Mouse (Mus musculus) liver, embryonic 15.5 days (tissue): ENCODE data around the gene Sik3. TPM values are rescaled to one million over a fixed set of nuclear protein-coding genes. Genes with fewer than 3 reads are reported as not detected.

Source experiments
- ATAC-seq: fragments of 200-750 bp; cut with Nextera tagmentation; 2 replicates; pipeline ENCODE4 v1.8.0; 2017; ENCODE audit warnings: moderate number of reproducible peaks, mild to moderate bottlenecking, moderate library complexity; ENCODE audit not compliant: insufficient read depth
- H3K27ac ChIP-seq: fragments of 300-500 bp; sonication (generic); replicated peaks from 2 replicates; pipeline ENCODE4 v1.5.1; 2015; ENCODE audit warnings: mild to moderate bottlenecking, inconsistent platforms
- H3K27me3 ChIP-seq: fragments of 300-500 bp; sonication (generic); 2 replicates; pipeline ENCODE4 v1.6.1; 2015; ENCODE audit warnings: mild to moderate bottlenecking, inconsistent platforms
- H3K36me3 ChIP-seq: fragments of 300-500 bp; sonication (generic); replicated peaks from 2 replicates; pipeline ENCODE4 v1.6.1; 2015; ENCODE audit warnings: moderate library complexity, mild to moderate bottlenecking, inconsistent platforms
- H3K4me1 ChIP-seq: fragments of 300-500 bp; sonication (generic); replicated peaks from 2 replicates; pipeline ENCODE4 v1.6.1; 2015; ENCODE audit warnings: inconsistent platforms
- H3K4me2 ChIP-seq: fragments of 300-500 bp; sonication (generic); 2 replicates; pipeline ENCODE4 v1.6.1; 2015; ENCODE audit warnings: moderate library complexity, mild to moderate bottlenecking, inconsistent platforms
- H3K4me3 ChIP-seq: fragments of 300-500 bp; sonication (generic); replicated peaks from 2 replicates; pipeline ENCODE4 v1.5.1; 2015; ENCODE audit warnings: mild to moderate bottlenecking, inconsistent platforms
- H3K9ac ChIP-seq: fragments of 300-500 bp; sonication (generic); 2 replicates; pipeline ENCODE4 v1.6.1; 2015; ENCODE audit warnings: moderate library complexity, mild to moderate bottlenecking, inconsistent platforms
- H3K9me3 ChIP-seq: fragments of 300-500 bp; sonication (generic); replicated peaks from 2 replicates; pipeline ENCODE4 v1.6.1; 2016; ENCODE audit warnings: inconsistent platforms
- WGBS: fragments of 180-500 bp; shearing (Covaris S2); methylation state at CpG from one replicate; pipeline ENCODE4 v1.1.7; 2015; ENCODE audit warnings: mixed read lengths; ENCODE audit not compliant: insufficient replicate concordance; 5-methylcytosine and 5-hydroxymethylcytosine counted together
- polyA plus RNA-seq: library from polyadenylated mRNA; unstranded; fragments of >200 nt; fragmentation: Nextera tagmentation; extraction: Ambion mirVana; gene quantifications from 2 replicates; pipeline ENCODE4 v1.2.1, GENCODE M21; 2015

Sik3 gene
- polyA plus RNA-seq, 1 experiment from 2014 or later = 3.2 TPM

- Histone ChIP-seq H3K9me3 (no peaks in the 10 kb centered on the region), H3K27ac (no peak overlapping the region), H3K4me1 (no peaks in the 10 kb centered on the region), H3K36me3 (no peaks in the 10 kb centered on the region; the same call in 1 of the 2 replicates), H3K4me2 (no peak overlapping the region), H3K4me3 (no peak overlapping the region), H3K27me3 (no peaks in the 10 kb centered on the region), H3K9ac (no peak overlapping the region)
- no peak for ATAC-seq
- WGBS = 79% methylated on average over 10 of the region's 10 CpGs
Measured at GRCm38 (mm10) chr9:46189381-46189780, 176.8 kb downstream of the Sik3 start.

- Histone ChIP-seq H3K4me2 (no peak overlapping the region), H3K27ac (no peak overlapping the region), H3K27me3 (no peaks in the 10 kb centered on the region), H3K4me1 (no peaks in the 10 kb centered on the region), H3K9me3 (no peaks in the 10 kb centered on the region), H3K9ac (no peak overlapping the region), H3K36me3 (peaks cover 10% of the 10 kb centered on the region), H3K4me3 (no peak overlapping the region)
- no peak for ATAC-seq
- WGBS = 67% methylated on average over 8 of the region's 8 CpGs
Measured at GRCm38 (mm10) chr9:46191234-46191633, 178.6 kb downstream of the Sik3 start.

GRCm38 (mm10) chr9:46191644-46192043 is 179.0 kb downstream of the Sik3 start:
- Histone ChIP-seq H3K36me3 (peaks cover 10% of the 10 kb centered on the region), H3K4me3 (no peak overlapping the region), H3K9me3 (no peaks in the 10 kb centered on the region), H3K27me3 (no peaks in the 10 kb centered on the region), H3K4me2 (no peak overlapping the region), H3K4me1 (no peaks in the 10 kb centered on the region), H3K9ac (no peak overlapping the region), H3K27ac (no peak overlapping the region)
- 57% methylated on average over 1 of the region's 1 CpGs for WGBS
- no peak for ATAC-seq

DNA sequence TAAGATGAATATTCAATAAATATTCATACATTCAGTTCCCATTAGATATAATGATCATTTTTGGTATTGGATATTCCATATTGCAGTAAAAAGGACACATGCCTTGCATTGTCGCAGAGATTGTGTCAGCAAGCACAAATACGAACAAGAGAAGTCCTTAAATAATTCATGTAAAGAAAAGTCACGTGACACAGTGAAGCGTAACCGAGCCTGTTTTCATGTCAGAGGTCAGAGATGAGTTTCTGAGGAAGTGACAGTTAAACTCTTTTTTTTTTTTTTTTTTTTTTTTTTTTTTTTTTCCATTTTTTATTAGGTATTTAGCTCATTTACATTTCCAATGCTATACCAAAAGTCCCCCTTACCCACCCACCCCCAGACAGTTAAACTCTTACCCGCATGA is 180.0 kb downstream of the Sik3 start:
- H3K4me2 ChIP-seq = no peak overlapping the region
- H3K9ac ChIP-seq = no peak overlapping the region
- peaks cover 10% of the 10 kb centered on the region for H3K36me3 ChIP-seq
- no peaks in the 10 kb centered on the region for H3K9me3 ChIP-seq
- 76% methylated on average over 6 of the region's 6 CpGs for WGBS
- no peak overlapping the region for H3K4me3 ChIP-seq
- 0 out of 2 replicates have a peak, but pooled peaks cover 4% of the 10 kb centered on the region for H3K4me1 ChIP-seq
- no peaks in the 10 kb centered on the region for H3K27me3 ChIP-seq
- no peak for ATAC-seq
- no peak overlapping the region for H3K27ac ChIP-seq

DNA sequence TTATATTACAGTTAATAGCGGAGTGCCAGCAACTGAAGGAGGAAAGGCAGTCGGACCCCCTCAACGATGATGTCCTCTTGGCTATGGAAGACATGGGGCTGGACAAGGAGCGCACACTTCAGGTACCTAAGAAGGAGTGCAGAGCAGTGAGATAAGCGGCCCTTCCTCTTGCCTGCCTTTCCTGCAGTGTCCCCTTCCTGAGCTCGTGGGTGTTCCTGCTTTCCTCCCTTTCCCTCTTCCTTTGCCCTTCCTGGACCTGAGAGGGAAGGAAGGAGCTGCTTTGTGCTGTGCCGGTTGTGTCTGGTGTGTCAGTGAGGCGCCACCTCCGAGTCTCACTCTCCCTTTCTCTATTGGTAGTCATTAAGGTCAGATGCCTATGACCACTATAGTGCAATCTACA is 182.2 kb downstream of the Sik3 start:
- Histone ChIP-seq H3K4me1 (0 out of 2 replicates have a peak, but pooled peaks cover 10% of the 10 kb centered on the region), H3K9ac (no peak overlapping the region), H3K36me3 (peaks cover 20% of the 10 kb centered on the region), H3K27me3 (no peaks in the 10 kb centered on the region), H3K4me3 (no peak overlapping the region), H3K9me3 (no peaks in the 10 kb centered on the region), H3K4me2 (no peak overlapping the region), H3K27ac (no peak overlapping the region)
- ATAC-seq = no peak
- WGBS = 76% methylated on average over 9 of the region's 9 CpGs

DNA sequence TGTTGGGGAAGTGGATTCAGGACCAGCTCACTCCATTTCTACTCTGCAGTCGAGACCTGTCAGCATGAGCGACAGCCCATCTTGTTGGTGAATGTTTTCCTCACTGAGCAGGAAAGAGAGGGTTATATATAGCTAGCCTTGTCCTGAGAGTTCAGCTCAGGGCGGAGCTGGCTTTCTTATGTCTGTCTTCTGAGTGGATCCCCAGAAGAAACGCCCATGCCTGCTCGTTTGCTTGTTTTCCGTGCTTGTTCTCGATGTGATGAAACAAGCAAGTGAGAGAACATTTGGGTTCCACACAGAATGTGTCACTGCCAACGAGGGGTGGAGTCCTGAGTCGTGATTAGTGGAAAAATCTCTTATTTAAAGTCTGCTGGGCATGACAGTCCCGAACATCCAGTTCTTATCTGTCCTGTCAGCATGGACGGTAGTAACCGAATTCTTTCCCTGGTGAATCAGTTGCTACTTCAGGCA is 184.1 kb downstream of the Sik3 start:
- no peak for ATAC-seq
- Histone ChIP-seq H3K4me3 (no peak overlapping the region), H3K9ac (no peak overlapping the region), H3K9me3 (no peaks in the 10 kb centered on the region), H3K4me1 (peaks cover 18% of the 10 kb centered on the region; the same call in 1 of the 2 replicates), H3K4me2 (no peak overlapping the region), H3K27ac (no peak overlapping the region), H3K27me3 (no peaks in the 10 kb centered on the region), H3K36me3 (peaks cover 23% of the 10 kb centered on the region)
- WGBS = 29% methylated on average over 12 of the region's 12 CpGs

GRCm38 (mm10) chr9:46198461-46198860 is 185.8 kb downstream of the Sik3 start:
- Histone ChIP-seq H3K27ac (no peak overlapping the region), H3K9ac (no peak overlapping the region), H3K4me3 (no peak overlapping the region), H3K36me3 (peaks cover 28% of the 10 kb centered on the region), H3K4me2 (no peak overlapping the region), H3K4me1 (peaks cover 29% of the 10 kb centered on the region; the same call in 1 of the 2 replicates), H3K27me3 (no peaks in the 10 kb centered on the region), H3K9me3 (no peaks in the 10 kb centered on the region)
- no peak for ATAC-seq
- WGBS = 69% methylated on average over 9 of the region's 9 CpGs

DNA sequence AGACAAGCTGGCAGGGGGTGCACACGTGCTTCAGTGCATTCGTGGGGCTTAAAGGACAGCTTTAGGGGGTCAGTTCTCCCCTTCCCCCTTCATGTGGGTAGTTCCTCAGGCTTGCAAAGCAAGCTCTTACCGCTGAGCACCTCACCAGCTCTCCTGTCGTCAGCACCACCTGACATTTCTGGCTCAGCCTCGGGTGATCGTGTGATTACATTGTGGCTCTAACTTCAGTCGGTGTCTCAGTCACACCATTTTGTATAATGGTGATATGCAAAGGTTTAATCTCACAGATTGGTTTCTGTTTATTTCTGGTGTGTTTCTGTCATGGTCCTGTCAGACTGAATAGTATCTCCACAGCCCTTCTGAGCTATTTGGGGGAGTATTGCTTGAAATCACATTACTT is 186.3 kb downstream of the Sik3 start:
- ATAC-seq = no peak
- Histone ChIP-seq H3K4me2 (no peak overlapping the region), H3K9me3 (no peaks in the 10 kb centered on the region), H3K27ac (no peak overlapping the region), H3K27me3 (no peaks in the 10 kb centered on the region), H3K4me3 (no peak overlapping the region), H3K36me3 (peaks cover 28% of the 10 kb centered on the region), H3K4me1 (peaks cover 29% of the 10 kb centered on the region; the same call in 1 of the 2 replicates), H3K9ac (no peak overlapping the region)
- WGBS = 65% methylated on average over 7 of the region's 7 CpGs

GRCm38 (mm10) chr9:46199609-46200008 is 187.0 kb downstream of the Sik3 start:
- H3K9me3 ChIP-seq = no peaks in the 10 kb centered on the region
- no peak overlapping the region for H3K27ac ChIP-seq
- no peaks in the 10 kb centered on the region for H3K27me3 ChIP-seq
- 62% methylated on average over 2 of the region's 2 CpGs for WGBS
- no peak overlapping the region for H3K4me2 ChIP-seq
- H3K36me3 ChIP-seq = peaks cover 33% of the 10 kb centered on the region
- ATAC-seq = no peak
- H3K9ac ChIP-seq = no peak overlapping the region
- H3K4me1 ChIP-seq = peaks cover 29% of the 10 kb centered on the region; the same call in 1 of the 2 replicates
- H3K4me3 ChIP-seq = no peak overlapping the region

- WGBS = 19% methylated on average over 10 of the region's 10 CpGs
- peaks cover 33% of the 10 kb centered on the region for H3K4me1 ChIP-seq
- peaks cover 44% of the 10 kb centered on the region for H3K36me3 ChIP-seq
- no peak overlapping the region for H3K4me2 ChIP-seq
- no peaks in the 10 kb centered on the region for H3K9me3 ChIP-seq
- peak overlapping the region; percentile 66 for H3K27ac ChIP-seq
- no peak overlapping the region for H3K9ac ChIP-seq
- no peaks in the 10 kb centered on the region for H3K27me3 ChIP-seq
- H3K4me3 ChIP-seq = no peak overlapping the region
- peak; percentile 77 for ATAC-seq
Measured at GRCm38 (mm10) chr9:46206834-46207500, 194.3 kb downstream of the Sik3 start.

GRCm38 (mm10) chr9:46207501-46207869 is 194.9 kb downstream of the Sik3 start:
- peak; percentile 26; the same call in 1 of the 2 replicates for ATAC-seq
- H3K36me3 ChIP-seq = peaks cover 46% of the 10 kb centered on the region
- peaks cover 32% of the 10 kb centered on the region for H3K4me1 ChIP-seq
- no peak overlapping the region for H3K4me2 ChIP-seq
- peak overlapping the region; percentile 66; the same call in 1 of the 2 replicates for H3K27ac ChIP-seq
- no peak overlapping the region for H3K4me3 ChIP-seq
- 64% methylated on average over 6 of the region's 6 CpGs for WGBS
- H3K27me3 ChIP-seq = no peaks in the 10 kb centered on the region
- no peak overlapping the region for H3K9ac ChIP-seq
- no peaks in the 10 kb centered on the region for H3K9me3 ChIP-seq
